Mouse (Mus musculus) hindbrain, postnatal 0 days (tissue): Measurements from ENCODE around the gene Zfp131. TPM values are rescaled to one million over a fixed set of nuclear protein-coding genes. Genes with fewer than 3 reads are reported as not detected.

Experiments used
- ATAC-seq: fragments of 200-750 bp; cut with Nextera tagmentation; 2 replicates; pipeline ENCODE4 v1.8.0; 2017; ENCODE audit warnings: mild to moderate bottlenecking, moderate TSS enrichment, moderate library complexity
- DNase-seq: peaks from one replicate; pipeline ENCODE4 v3.0.0-alpha.2; 2015; ENCODE audit warnings: low spot score
- H3K27ac ChIP-seq: fragments of 300-500 bp; sonication (generic); 2 replicates; pipeline ENCODE4 v1.5.1; 2014; ENCODE audit warnings: mild to moderate bottlenecking
- H3K27me3 ChIP-seq: fragments of 300-500 bp; sonication (generic); 2 replicates; pipeline ENCODE4 v1.6.1; 2014; ENCODE audit warnings: low read length, mixed read lengths; ENCODE audit not compliant: insufficient read depth
- H3K36me3 ChIP-seq: fragments of 300-500 bp; sonication (generic); 2 replicates; pipeline ENCODE4 v1.6.1; 2014; ENCODE audit warnings: low read length, mixed read lengths; ENCODE audit not compliant: insufficient read depth
- H3K4me1 ChIP-seq: fragments of 300-500 bp; sonication (generic); 2 replicates; pipeline ENCODE4 v1.6.1; 2014; ENCODE audit warnings: antibody characterized with exemption, low read length, mixed read lengths; ENCODE audit not compliant: insufficient read depth
- H3K4me2 ChIP-seq: fragments of 300-500 bp; sonication (generic); 2 replicates; pipeline ENCODE4 v1.6.1; 2014; ENCODE audit warnings: low read depth, mild to moderate bottlenecking, low read length, moderate library complexity, mixed read lengths
- H3K4me3 ChIP-seq: fragments of 300-500 bp; sonication (generic); 2 replicates; pipeline ENCODE4 v1.5.1; 2014; ENCODE audit warnings: low read length
- H3K9ac ChIP-seq: fragments of 300-500 bp; sonication (generic); replicated peaks from 2 replicates; pipeline ENCODE4 v1.6.1; 2014; ENCODE audit warnings: mild to moderate bottlenecking, low read length, moderate library complexity, mixed read lengths
- H3K9me3 ChIP-seq: fragments of 300-500 bp; sonication (generic); 2 replicates; pipeline ENCODE4 v1.6.1; 2016; ENCODE audit warnings: low read length, mixed read lengths
- CTCF ChIP-seq: IDR thresholded peaks from 2 replicates; pipeline ENCODE4 v1.5.1; 2016; ENCODE audit warnings: antibody characterized with exemption, control low read depth, low read depth
- WGBS: fragments of 180-500 bp; shearing (Covaris S2); extraction: QIAGEN DNeasy Blood & Tissue Kit; methylation state at CpG from one replicate; pipeline ENCODE4 v1.1.7; 2014; 5-methylcytosine and 5-hydroxymethylcytosine counted together
- polyA plus RNA-seq: library from polyadenylated mRNA; unstranded; fragments of >200 nt; fragmentation: Nextera tagmentation; extraction: Ambion mirVana; gene quantifications from 2 replicates; pipeline ENCODE4 v1.2.1, GENCODE M21; 2015
- total RNA-seq: library from RNA; depleted of rRNA; stranded (reverse); fragments of >200 nt; gene quantifications from 2 replicates; pipeline ENCODE4 v1.2.3, GENCODE M21; 2014

Gene Zfp131
- total and polyA plus RNA-seq, 2 experiments from 2014 or later: 26.3 to 27.7 TPM

GRCm38 (mm10) chr13:119755141-119755547 is 35.5 kb downstream of the Zfp131 start:
- ATAC-seq (peak; percentile 47), DNase-seq (peak; percentile 37)
- Histone ChIP-seq H3K27me3 (no peaks in the 10 kb centered on the region), H3K4me3 (peak overlapping the region; percentile 71), H3K9ac (peak overlapping the region; percentile 83), H3K4me2 (peak overlapping the region; percentile 94), H3K9me3 (no peaks in the 10 kb centered on the region), H3K4me1 (peaks cover 9% of the 10 kb centered on the region; the same call in 1 of the 2 replicates), H3K27ac (peak overlapping the region; percentile 93), H3K36me3 (no peaks in the 10 kb centered on the region)
- TF ChIP-seq CTCF: no peak
- WGBS: 2% methylated on average over 16 of the region's 16 CpGs

DNA sequence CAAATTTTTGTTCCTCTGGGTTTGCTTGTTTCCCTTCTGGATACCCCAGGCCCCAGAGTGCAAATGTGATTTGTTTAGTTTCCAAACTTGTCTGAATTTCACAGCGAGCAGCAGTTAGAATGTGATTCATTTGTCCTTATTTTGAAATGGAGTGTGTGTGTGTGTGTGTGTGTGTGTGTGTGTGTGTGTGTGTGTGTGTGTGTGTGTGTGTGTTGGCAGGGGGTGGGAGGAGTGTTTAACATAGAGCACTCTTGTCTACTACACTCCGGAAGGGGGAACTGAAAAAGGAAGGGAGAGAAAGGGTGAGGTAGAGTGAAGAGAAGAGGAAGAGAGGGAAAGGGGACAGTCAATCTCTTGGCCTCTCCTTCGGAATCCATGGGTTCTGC is 36.1 kb downstream of the Zfp131 start:
- peak overlapping the region; percentile 94 for H3K4me2 ChIP-seq
- peaks cover 9% of the 10 kb centered on the region; the same call in 1 of the 2 replicates for H3K4me1 ChIP-seq
- no peak for DNase-seq
- no peak for ATAC-seq
- no peaks in the 10 kb centered on the region for H3K36me3 ChIP-seq
- H3K9ac ChIP-seq: peak overlapping the region; percentile 83; the same call in 1 of the 2 replicates
- no peak for TF ChIP-seq CTCF
- peak overlapping the region; percentile 71 for H3K4me3 ChIP-seq
- no peaks in the 10 kb centered on the region for H3K9me3 ChIP-seq
- no peaks in the 10 kb centered on the region for H3K27me3 ChIP-seq
- 16% methylated on average over 3 of the region's 3 CpGs for WGBS
- peak overlapping the region; percentile 93; the same call in 1 of the 2 replicates for H3K27ac ChIP-seq

- peak overlapping the region; percentile 62; the same call in 1 of the 2 replicates for H3K27ac ChIP-seq
- no peaks in the 10 kb centered on the region for H3K27me3 ChIP-seq
- peaks cover 9% of the 10 kb centered on the region; the same call in 1 of the 2 replicates for H3K4me1 ChIP-seq
- 0 out of 2 replicates have a peak, but pooled peaks have one; percentile 18 for TF ChIP-seq CTCF
- 38% methylated on average over 9 of the region's 9 CpGs for WGBS
- DNase-seq (peak; percentile 58), ATAC-seq (peak; percentile 22; the same call in 1 of the 2 replicates)
- H3K36me3 ChIP-seq: no peaks in the 10 kb centered on the region
- H3K4me3 ChIP-seq: peak overlapping the region; percentile 18
- peak overlapping the region; percentile 94 for H3K4me2 ChIP-seq
- H3K9me3 ChIP-seq: no peaks in the 10 kb centered on the region
- 0 out of 2 replicates have a peak overlapping the region, but pooled peaks have one; percentile 24 for H3K9ac ChIP-seq
Observed at GRCm38 (mm10) chr13:119753859-119754634, 36.6 kb downstream of the Zfp131 start.

- no peak overlapping the region for H3K4me2 ChIP-seq
- ATAC-seq (no peak), DNase-seq (no peak)
- no peaks in the 10 kb centered on the region for H3K27me3 ChIP-seq
- no peak overlapping the region for H3K9ac ChIP-seq
- H3K4me1 ChIP-seq: no peaks in the 10 kb centered on the region
- no peak for TF ChIP-seq CTCF
- H3K27ac ChIP-seq: no peak overlapping the region
- no peaks in the 10 kb centered on the region for H3K9me3 ChIP-seq
- H3K4me3 ChIP-seq: no peak overlapping the region
- no peaks in the 10 kb centered on the region for H3K36me3 ChIP-seq
- 93% methylated on average over 4 of the region's 4 CpGs for whole genome bisulfite sequencing
Observed at GRCm38 (mm10) chr13:119746930-119747329, 43.8 kb downstream of the Zfp131 start.

DNA sequence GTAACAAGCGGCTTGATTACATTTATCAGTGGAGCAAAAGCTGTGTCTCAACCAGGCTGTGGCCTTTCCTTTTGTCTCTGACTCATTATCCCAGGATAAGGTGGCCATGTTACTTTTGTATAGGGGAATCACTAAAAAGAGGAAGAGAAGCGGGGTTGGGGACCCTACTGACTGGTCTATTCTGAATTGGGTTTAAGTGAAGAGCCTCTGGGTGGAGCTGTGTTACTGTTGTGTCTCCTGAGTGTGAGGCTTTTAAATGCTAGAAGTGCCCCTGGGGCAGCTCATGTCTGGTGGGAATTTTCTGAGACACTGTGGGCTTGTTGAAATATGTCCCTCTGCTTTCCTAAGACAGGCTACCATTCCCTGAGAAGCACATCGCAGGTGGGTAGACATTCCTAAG is 47.2 kb downstream of the Zfp131 start:
- no peaks in the 10 kb centered on the region for H3K36me3 ChIP-seq
- DNase-seq (no peak), ATAC-seq (no peak)
- H3K9ac ChIP-seq: no peak overlapping the region
- H3K4me2 ChIP-seq: no peak overlapping the region
- H3K27me3 ChIP-seq: no peaks in the 10 kb centered on the region
- no peak overlapping the region for H3K4me3 ChIP-seq
- 84% methylated on average over 3 of the region's 3 CpGs for WGBS
- no peak; the same call in 1 of the 2 replicates for TF ChIP-seq CTCF
- no peaks in the 10 kb centered on the region for H3K4me1 ChIP-seq
- H3K27ac ChIP-seq: no peak overlapping the region
- no peaks in the 10 kb centered on the region for H3K9me3 ChIP-seq

DNA sequence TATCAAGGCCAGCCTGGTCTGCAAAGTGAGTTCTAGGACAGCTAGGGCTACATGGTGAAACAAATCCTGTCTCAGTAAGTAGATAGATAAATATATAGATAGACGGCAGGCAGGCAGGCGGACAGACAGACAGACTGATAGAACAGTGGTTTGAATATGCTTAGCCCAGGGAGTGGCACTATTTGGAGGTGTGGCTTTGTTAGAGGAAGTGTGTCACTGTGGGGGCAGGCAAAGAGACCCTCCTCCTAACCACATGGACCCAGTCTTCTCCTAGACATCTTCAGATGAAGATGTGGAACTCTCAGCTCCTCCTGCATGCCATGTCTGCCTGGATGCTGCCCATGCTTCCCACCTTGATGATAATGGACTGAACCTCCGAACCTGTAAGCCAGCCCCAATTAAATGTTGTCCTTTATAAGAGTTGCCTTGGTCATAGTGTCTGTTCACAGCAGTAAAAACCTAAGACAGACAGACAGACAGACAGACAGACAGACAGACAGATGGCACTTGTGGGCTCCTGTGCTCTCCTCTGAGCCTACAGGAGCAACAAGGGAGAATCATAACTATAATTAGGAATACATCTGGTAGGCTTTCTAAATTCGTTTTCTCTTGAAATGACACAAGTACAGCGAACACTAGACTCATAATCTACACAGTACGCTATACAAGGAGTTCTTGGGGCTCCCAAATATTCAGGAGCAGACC is 47.8 kb downstream of the Zfp131 start:
- H3K27ac ChIP-seq: no peak overlapping the region
- no peaks in the 10 kb centered on the region for H3K36me3 ChIP-seq
- H3K9me3 ChIP-seq: no peaks in the 10 kb centered on the region
- H3K4me3 ChIP-seq: no peak overlapping the region
- DNase-seq (no peak), ATAC-seq (no peak)
- H3K27me3 ChIP-seq: no peaks in the 10 kb centered on the region
- H3K4me1 ChIP-seq: no peaks in the 10 kb centered on the region
- TF ChIP-seq CTCF: no peak
- 88% methylated on average over 6 of the region's 6 CpGs for WGBS
- no peak overlapping the region for H3K9ac ChIP-seq
- H3K4me2 ChIP-seq: no peak overlapping the region
